Mouse (Mus musculus): Measurements from ENCODE around the gene Ccz1. TPM values are rescaled to one million over a fixed set of nuclear protein-coding genes. Genes with fewer than 3 reads are reported as not detected.

Gene Ccz1
- polyA plus RNA-seq, 1 experiment from 2014 or later: 69.6 TPM

- no peak overlapping the region for H3K4me2 ChIP-seq (ENCODE audit: low read depth, low read length)
- 0 out of 2 replicates have a peak, but pooled peaks cover 5% of the 10 kb centered on the region for H3K9me3 ChIP-seq (ENCODE audit: control insufficient read depth, low read length)
- no peak overlapping the region for H3K4me3 ChIP-seq (ENCODE audit: low read depth, low read length)
- H3K27ac ChIP-seq (replicated peaks; ENCODE audit: low read depth, low read length): no peak overlapping the region
- 84% methylated on average over 12 of the region's 12 CpGs for WGBS
- DNase-seq (ENCODE audit: low spot score): no peak
- no peaks in the 10 kb centered on the region for H3K4me1 ChIP-seq (ENCODE audit: control insufficient read depth, insufficient read depth, low read length)
- ATAC-seq (ENCODE audit: low read depth): no peak
- H3K9ac ChIP-seq (ENCODE audit: low read depth, low read length): no peak overlapping the region
- H3K27me3 ChIP-seq (replicated peaks; ENCODE audit: control insufficient read depth, insufficient read depth, low read length): no peaks in the 10 kb centered on the region
- H3K36me3 ChIP-seq (ENCODE audit: control insufficient read depth, insufficient read depth, low read length): no peaks in the 10 kb centered on the region
Observed at GRCm38 (mm10) chr5:143948361-143948760, 66.3 kb downstream of the Ccz1 start.

- ATAC-seq (ENCODE audit: low read depth) (no peak), DNase-seq (ENCODE audit: low spot score) (no peak)
- Histone ChIP-seq H3K9ac (ENCODE audit: low read depth, low read length) (no peak overlapping the region), H3K27ac (replicated peaks; ENCODE audit: low read depth, low read length) (no peak overlapping the region), H3K4me1 (ENCODE audit: control insufficient read depth, insufficient read depth, low read length) (no peaks in the 10 kb centered on the region), H3K27me3 (replicated peaks; ENCODE audit: control insufficient read depth, insufficient read depth, low read length) (no peaks in the 10 kb centered on the region), H3K36me3 (ENCODE audit: control insufficient read depth, insufficient read depth, low read length) (no peaks in the 10 kb centered on the region), H3K9me3 (ENCODE audit: control insufficient read depth, low read length) (0 out of 2 replicates have a peak, but pooled peaks cover 5% of the 10 kb centered on the region), H3K4me3 (ENCODE audit: low read depth, low read length) (no peak overlapping the region), H3K4me2 (ENCODE audit: low read depth, low read length) (no peak overlapping the region)
- WGBS: 81% methylated on average over 14 of the region's 14 CpGs
Observed at GRCm38 (mm10) chr5:143943231-143944125, 71.2 kb downstream of the Ccz1 start.

GRCm38 (mm10) chr5:143941588-143941987 lies 73.1 kb downstream of the Ccz1 start:
- H3K4me2 ChIP-seq (ENCODE audit: low read depth, low read length): no peak overlapping the region; the same call in 1 of the 2 replicates
- H3K27me3 ChIP-seq (replicated peaks; ENCODE audit: control insufficient read depth, insufficient read depth, low read length): no peaks in the 10 kb centered on the region
- no peak for DNase-seq (ENCODE audit: low spot score)
- no peak overlapping the region for H3K9ac ChIP-seq (ENCODE audit: low read depth, low read length)
- 27% methylated on average over 10 of the region's 10 CpGs for WGBS
- ATAC-seq (ENCODE audit: low read depth): peak; percentile 60; the same call in 1 of the 2 replicates
- H3K27ac ChIP-seq (replicated peaks; ENCODE audit: low read depth, low read length): no peak overlapping the region
- no peak overlapping the region for H3K4me3 ChIP-seq (ENCODE audit: low read depth, low read length)
- H3K36me3 ChIP-seq (ENCODE audit: control insufficient read depth, insufficient read depth, low read length): no peaks in the 10 kb centered on the region
- no peaks in the 10 kb centered on the region for H3K4me1 ChIP-seq (ENCODE audit: control insufficient read depth, insufficient read depth, low read length)
- 0 out of 2 replicates have a peak, but pooled peaks cover 5% of the 10 kb centered on the region for H3K9me3 ChIP-seq (ENCODE audit: control insufficient read depth, low read length)

Other genes with a start within 250 kb of the Ccz1 start
- 38.4 and 39.8 TPM in 2 replicates for gene Eif2ak1, start 197.1 kb downstream of the Ccz1 start, polyA plus RNA-seq (2014; fragmentation: Nextera tagmentation; extraction: Ambion mirVana)
- 0.18 TPM in 1 of 2 replicates, not detected in the other for gene Ankrd61, start 117.2 kb downstream of the Ccz1 start, polyA plus RNA-seq (2014; fragmentation: Nextera tagmentation; extraction: Ambion mirVana)
- gene Aimp2, start 105.0 kb downstream of the Ccz1 start, polyA plus RNA-seq (2014; fragmentation: Nextera tagmentation; extraction: Ambion mirVana): 100 and 102 TPM in 2 replicates
- 20.9 and 23.3 TPM in 2 replicates for gene Pms2, start 104.9 kb downstream of the Ccz1 start, polyA plus RNA-seq (2014; fragmentation: Nextera tagmentation; extraction: Ambion mirVana)
- 0.49 and 0.63 TPM in 2 replicates for gene Gm42421, start 86.7 kb downstream of the Ccz1 start, polyA plus RNA-seq (2014; fragmentation: Nextera tagmentation; extraction: Ambion mirVana)
- 3.3 and 4.7 TPM in 2 replicates for gene Rsph10b, start 81.8 kb downstream of the Ccz1 start, polyA plus RNA-seq (2014; fragmentation: Nextera tagmentation; extraction: Ambion mirVana)
- 0.34 and 1.1 TPM in 2 replicates for gene Ocm, start 11.8 kb upstream of the Ccz1 start, polyA plus RNA-seq (2014; fragmentation: Nextera tagmentation; extraction: Ambion mirVana)
- gene Lmtk2, start 85.6 kb upstream of the Ccz1 start, polyA plus RNA-seq (2014; fragmentation: Nextera tagmentation; extraction: Ambion mirVana): 3.7 and 4.2 TPM in 2 replicates
- gene Bhlha15, start 175.4 kb upstream of the Ccz1 start, polyA plus RNA-seq (2014; fragmentation: Nextera tagmentation; extraction: Ambion mirVana): 0.60 and 1.0 TPM in 2 replicates
- gene Tecpr1, start 208.7 kb upstream of the Ccz1 start, polyA plus RNA-seq (2014; fragmentation: Nextera tagmentation; extraction: Ambion mirVana): 19.3 and 20.6 TPM in 2 replicates
- gene Bri3, start 229.6 kb upstream of the Ccz1 start, polyA plus RNA-seq (2014; fragmentation: Nextera tagmentation; extraction: Ambion mirVana): 96.3 and 99.8 TPM in 2 replicates

Measured in embryonic facial prominence, embryonic 14.5 days (tissue).